Mouse (Mus musculus) small intestine, adult 2 months (tissue): Measurements from ENCODE around the gene Ccdc84. TPM values are rescaled to one million over a fixed set of nuclear protein-coding genes. Genes with fewer than 3 reads are reported as not detected.
"Not testable (repeated sequence)": the region's sequence is repeated elsewhere in the genome, so short reads cannot be mapped to it uniquely, and the experiment has no call there.

Source experiments
- H3K27ac ChIP-seq: fragments of 200-500 bp; 2 replicates; pipeline ENCODE4 v1.5.1; 2012; ENCODE audit warnings: low read depth, low read length, control low read depth, inconsistent platforms; ENCODE audit not compliant: insufficient read depth
- H3K27me3 ChIP-seq: fragments of 200-500 bp; 2 replicates; pipeline ENCODE4 v1.6.1; 2012; ENCODE audit warnings: mild to moderate bottlenecking, moderate library complexity, low read length, inconsistent platforms; ENCODE audit not compliant: control insufficient read depth, insufficient read depth
- H3K36me3 ChIP-seq: fragments of 200-500 bp; 2 replicates; pipeline ENCODE4 v1.6.1; 2012; ENCODE audit warnings: mild to moderate bottlenecking, low read length, control low read depth, inconsistent platforms; ENCODE audit not compliant: control insufficient read depth, insufficient read depth
- H3K4me1 ChIP-seq: fragments of 200-500 bp; 2 replicates; pipeline ENCODE4 v1.6.1; 2012; ENCODE audit warnings: low read length, inconsistent platforms, mixed read lengths; ENCODE audit not compliant: control insufficient read depth, insufficient read depth, insufficient read length
- H3K4me3 ChIP-seq: fragments of 200-500 bp; 2 replicates; pipeline ENCODE4 v1.5.1; 2012; ENCODE audit warnings: low read depth, mild to moderate bottlenecking, control low read depth, inconsistent platforms, low read length, moderate library complexity
- CTCF ChIP-seq: fragments of 200-500 bp; IDR thresholded peaks from 2 replicates; pipeline ENCODE4 v1.5.1; 2012; ENCODE audit warnings: low read depth, mild to moderate bottlenecking, control low read depth, inconsistent platforms, low read length, moderate library complexity, mixed read lengths; ENCODE audit not compliant: insufficient replicate concordance, insufficient read length; ENCODE audit errors: extremely low read depth
- POLR2A ChIP-seq: fragments of 200-500 bp; IDR thresholded peaks from 2 replicates; pipeline ENCODE4 v1.6.1; 2012; ENCODE audit warnings: low read depth, mild to moderate bottlenecking, control low read depth, inconsistent platforms, low read length, moderate library complexity
- WGBS: fragments of 180-500 bp; shearing (Covaris S2); methylation state at CpG from one replicate; pipeline ENCODE4 v1.1.7; 2018; 5-methylcytosine and 5-hydroxymethylcytosine counted together
- polyA plus RNA-seq: library from polyadenylated mRNA; depleted of rRNA; stranded (reverse); fragments of >200 nt; gene quantifications from 2 replicates; pipeline ENCODE4 v1.2.3, GENCODE M21; 2012; rRNA removed

Ccdc84 gene
- polyA plus RNA-seq, 1 experiment, result 21.3 TPM

DNA sequence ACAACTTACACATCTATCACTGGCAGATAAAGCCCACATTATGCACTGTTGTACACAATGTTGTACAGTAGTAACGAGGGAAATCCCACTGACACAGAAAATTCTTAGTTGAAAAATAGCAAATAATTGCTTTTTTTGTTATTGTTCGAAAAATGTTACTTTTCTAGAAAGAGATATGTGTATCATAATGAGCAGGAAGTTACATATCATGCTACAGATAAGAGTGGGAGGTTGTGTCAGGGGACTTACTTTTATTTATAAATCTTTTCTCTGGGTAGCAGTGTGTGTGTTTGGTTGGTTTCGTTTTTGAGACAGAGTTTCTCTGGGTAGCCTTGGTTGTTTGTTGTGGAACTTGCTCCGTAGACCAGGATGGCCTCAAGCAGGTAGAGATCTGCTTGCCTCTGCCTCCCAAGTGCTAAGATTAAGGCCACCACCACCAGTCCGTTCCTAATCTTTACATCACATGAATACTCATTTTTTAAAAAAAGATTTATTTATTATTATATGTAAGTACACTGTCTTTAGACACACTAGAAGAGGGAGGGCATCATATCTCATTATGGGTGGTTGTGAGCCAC lies 40.1 kb downstream of the Ccdc84 start:
- Histone ChIP-seq H3K4me3 (no peak overlapping the region), H3K36me3 (peaks cover 21% of the 10 kb centered on the region), H3K27ac (peak overlapping the region; percentile 83), H3K27me3 (no peaks in the 10 kb centered on the region), H3K4me1 (peaks cover 5% of the 10 kb centered on the region; the same call in 1 of the 2 replicates)
- no peak for TF ChIP-seq CTCF
- 36% methylated on average over 5 of the region's 5 CpGs for WGBS

DNA sequence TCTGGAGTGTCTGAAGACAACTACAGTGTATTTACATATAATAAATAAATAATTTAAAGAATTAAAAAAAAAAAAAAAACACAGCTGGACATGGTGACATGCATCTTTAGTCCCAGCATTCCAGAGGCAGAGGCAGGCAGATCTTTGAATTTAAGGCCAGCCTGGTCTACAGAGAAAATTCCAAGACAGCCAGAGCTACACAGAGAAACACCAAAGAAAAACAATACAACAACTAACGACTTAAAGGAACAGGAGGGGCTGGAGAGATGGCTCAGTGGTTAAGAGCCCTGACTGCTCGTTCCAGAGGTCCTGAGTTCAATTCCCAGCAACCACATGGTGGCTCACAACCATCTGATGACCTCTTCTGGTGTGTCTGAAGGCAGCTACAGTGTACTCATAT lies 41.0 kb downstream of the Ccdc84 start:
- not testable (repeated sequence) for H3K4me1 ChIP-seq, H3K27me3 ChIP-seq, H3K27ac ChIP-seq, H3K4me3 ChIP-seq
- WGBS, result 79% methylated on average over 2 of the region's 2 CpGs
- H3K36me3 ChIP-seq, result peaks cover 14% of the 10 kb centered on the region

DNA sequence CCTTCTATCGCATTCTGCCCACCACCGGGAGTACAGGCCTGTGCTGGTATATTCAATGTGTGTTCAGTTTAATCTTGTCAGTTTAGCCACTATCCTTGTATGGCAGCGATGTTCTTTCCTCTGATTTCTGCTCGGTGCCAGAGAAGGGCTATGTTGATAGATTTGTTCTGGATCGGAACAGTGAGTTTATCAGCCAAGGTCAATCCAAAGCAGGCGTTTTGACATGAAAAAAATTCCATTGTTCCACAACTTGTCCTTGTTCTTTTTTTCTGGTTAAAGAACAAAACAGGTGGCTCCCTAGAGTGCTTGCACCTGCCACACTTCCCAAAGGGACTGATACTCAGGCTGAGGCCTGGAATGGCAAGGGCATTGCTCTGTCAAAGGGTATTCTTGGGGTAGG lies 42.2 kb downstream of the Ccdc84 start:
- 84% methylated on average over 6 of the region's 6 CpGs for WGBS
- peaks cover 2% of the 10 kb centered on the region for H3K36me3 ChIP-seq
- TF ChIP-seq POLR2A, result no peak
- no peak for TF ChIP-seq CTCF
- H3K27me3 ChIP-seq, result no peaks in the 10 kb centered on the region
- H3K4me3 ChIP-seq, result no peak overlapping the region
- peaks cover 5% of the 10 kb centered on the region; the same call in 1 of the 2 replicates for H3K4me1 ChIP-seq
- no peak overlapping the region for H3K27ac ChIP-seq

DNA sequence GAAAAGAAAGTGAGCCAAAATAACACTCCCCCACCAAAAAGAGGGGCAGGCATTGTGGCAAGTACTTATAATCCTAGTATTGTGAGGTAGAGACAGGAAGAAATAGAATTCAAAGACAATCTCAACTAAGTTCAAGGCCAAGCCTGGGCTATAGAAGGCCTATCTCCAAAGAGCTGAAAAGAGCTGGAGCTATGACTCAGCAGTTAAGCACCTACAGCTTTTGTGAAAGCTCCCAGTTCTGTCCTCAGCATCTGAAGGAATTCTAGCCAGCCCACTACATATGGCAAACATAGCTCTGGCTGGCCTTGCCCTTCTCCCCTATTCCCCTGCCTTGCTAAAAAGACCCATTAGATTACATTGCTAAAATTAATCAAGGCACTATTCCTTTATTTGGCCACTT lies 45.0 kb downstream of the Ccdc84 start:
- Histone ChIP-seq H3K27me3 (no peaks in the 10 kb centered on the region), H3K27ac (peak overlapping the region; percentile 50; the same call in 1 of the 2 replicates), H3K4me3 (no peak overlapping the region), H3K36me3 (no peaks in the 10 kb centered on the region), H3K4me1 (peaks cover 2% of the 10 kb centered on the region; the same call in 1 of the 2 replicates)
- TF ChIP-seq POLR2A (no peak), CTCF (no peak)

DNA sequence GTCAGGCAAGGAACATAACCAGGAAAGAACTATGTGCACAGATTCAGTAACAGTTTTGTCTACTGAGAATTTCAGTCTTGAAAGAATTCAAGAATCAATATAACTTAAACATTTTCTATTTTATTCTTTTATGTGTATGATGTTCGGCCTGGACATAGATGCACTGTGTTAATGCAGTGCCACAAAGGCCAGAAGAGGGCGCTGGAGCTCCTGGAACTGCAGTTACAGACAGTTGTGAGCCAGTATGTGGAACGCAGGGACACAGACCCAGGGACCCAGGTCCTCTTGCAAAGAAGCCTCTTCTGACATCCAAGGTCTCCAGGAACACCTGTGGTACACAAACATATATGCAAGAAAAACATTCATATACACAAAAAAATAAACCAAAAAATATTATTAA lies 53.9 kb downstream of the Ccdc84 start:
- 0 out of 2 replicates have a peak, but pooled peaks cover under 1% of the 10 kb centered on the region for H3K36me3 ChIP-seq
- no peak overlapping the region for H3K27ac ChIP-seq
- TF ChIP-seq POLR2A (no peak), CTCF (peak; percentile 42; the same call in 1 of the 2 replicates)
- WGBS, result 72% methylated on average over 3 of the region's 3 CpGs
- no peak overlapping the region for H3K4me3 ChIP-seq
- H3K4me1 ChIP-seq, result peaks cover 2% of the 10 kb centered on the region; the same call in 1 of the 2 replicates
- H3K27me3 ChIP-seq, result no peaks in the 10 kb centered on the region

DNA sequence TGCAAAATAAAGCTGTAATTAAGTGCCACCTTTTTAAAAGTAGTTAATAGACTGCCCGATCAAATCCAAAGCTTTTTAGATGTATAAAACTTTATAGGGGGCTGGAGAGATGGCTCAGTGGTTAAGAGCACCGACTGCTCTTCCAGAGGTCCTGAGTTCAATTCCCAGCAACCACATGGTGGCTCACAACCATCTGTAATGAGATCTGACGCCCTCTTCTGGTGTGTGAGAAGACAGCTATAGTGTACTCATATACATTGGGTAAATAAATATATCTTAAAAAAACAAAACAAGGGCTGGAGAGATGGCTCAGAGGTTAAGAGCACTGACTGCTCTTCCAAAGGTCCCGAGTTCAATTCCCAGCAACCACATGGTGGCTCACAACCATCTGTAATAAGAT lies 56.4 kb downstream of the Ccdc84 start:
- Histone ChIP-seq H3K27ac (peak overlapping the region; percentile 68), H3K36me3 (peaks cover 17% of the 10 kb centered on the region), H3K4me3 (peak overlapping the region; percentile 92)
- WGBS, result 35% methylated on average over 4 of the region's 4 CpGs
- H3K27me3 ChIP-seq, H3K4me1 ChIP-seq: not testable (repeated sequence)

GRCm38 (mm10) chr9:44361190-44361917 lies 57.0 kb downstream of the Ccdc84 start, which contains the start of gene Vps11:
Vps11 (minus strand) TSS chr9:44361670.
- no peak for TF ChIP-seq CTCF
- peak; percentile 82; the same call in 1 of the 2 replicates for TF ChIP-seq POLR2A
- peaks cover 23% of the 10 kb centered on the region for H3K36me3 ChIP-seq
- under 1% methylated on average over 44 of the region's 44 CpGs for WGBS
- H3K27ac ChIP-seq, result peak within 1 kb of the TSS; percentile 68
- H3K27me3 ChIP-seq, result no peaks in the 10 kb centered on the region
- peaks cover 2% of the 10 kb centered on the region; the same call in 1 of the 2 replicates for H3K4me1 ChIP-seq
- H3K4me3 ChIP-seq, result peak within 1 kb of the TSS; percentile 92

Other genes with a start within 250 kb of the Ccdc84 start
- 2.9 and 6.9 TPM in 2 replicates for gene Cbl, start 184.5 kb downstream of the Ccdc84 start, polyA plus RNA-seq
- gene Ccdc153, start 177.9 kb downstream of the Ccdc84 start, polyA plus RNA-seq, result not detected in 2 replicates
- gene Pdzd3, start 167.1 kb downstream of the Ccdc84 start, polyA plus RNA-seq, result 9.9 and 23.6 TPM in 2 replicates
- gene Nlrx1, start 150.0 kb downstream of the Ccdc84 start, polyA plus RNA-seq, result 3.1 and 7.5 TPM in 2 replicates
- 1.3 and 2.0 TPM in 2 replicates for gene Abcg4, start 130.0 kb downstream of the Ccdc84 start, polyA plus RNA-seq
- gene Hinfp, start 112.9 kb downstream of the Ccdc84 start, polyA plus RNA-seq, result 20.6 and 20.8 TPM in 2 replicates
- gene C2cd2l, start 98.3 kb downstream of the Ccdc84 start, polyA plus RNA-seq, result 113 and 257 TPM in 2 replicates
- 27.7 and 47.4 TPM in 2 replicates for gene Dpagt1, start 92.5 kb downstream of the Ccdc84 start, polyA plus RNA-seq
- gene H2afx, start 83.9 kb downstream of the Ccdc84 start, polyA plus RNA-seq, result 180 and 255 TPM in 2 replicates
- gene Hmbs, start 74.3 kb downstream of the Ccdc84 start, polyA plus RNA-seq, result 37.0 and 44.0 TPM in 2 replicates
- 12.4 and 22.3 TPM in 2 replicates for gene Vps11, start 56.9 kb downstream of the Ccdc84 start, polyA plus RNA-seq
- 34.3 and 38.3 TPM in 2 replicates for gene Hyou1, start 39.1 kb downstream of the Ccdc84 start, polyA plus RNA-seq
- gene Slc37a4, start 21.7 kb downstream of the Ccdc84 start, polyA plus RNA-seq, result 27.1 and 54.9 TPM in 2 replicates
- gene Rps25, start 11.4 kb downstream of the Ccdc84 start, polyA plus RNA-seq, result 40.0 and 48.3 TPM in 2 replicates
- gene Trappc4, start 11.0 kb downstream of the Ccdc84 start, polyA plus RNA-seq, result 20.0 and 36.5 TPM in 2 replicates
- not detected in 2 replicates for gene Foxr1, start 22.6 kb upstream of the Ccdc84 start, polyA plus RNA-seq
- gene Upk2, start 36.4 kb upstream of the Ccdc84 start, polyA plus RNA-seq, result 1.4 TPM in 2 replicates
- gene Bcl9l, start 64.3 kb upstream of the Ccdc84 start, polyA plus RNA-seq, result 21.8 and 28.1 TPM in 2 replicates
- gene Cxcr5, start 143.3 kb upstream of the Ccdc84 start, polyA plus RNA-seq, result 2.0 and 5.7 TPM in 2 replicates
- gene Ddx6, start 186.3 kb upstream of the Ccdc84 start, polyA plus RNA-seq, result 5.1 and 9.6 TPM in 2 replicates